Mouse (Mus musculus) left cerebral cortex, postnatal 14 days (tissue): ENCODE measurements around the gene Atp5l. TPM values are rescaled to one million over a fixed set of nuclear protein-coding genes. Genes with fewer than 3 reads are reported as not detected.
"Not testable (repeated sequence)": the region's sequence is repeated elsewhere in the genome, so short reads cannot be mapped to it uniquely, and the experiment has no call there.

ENCODE experiments used
- DNase-seq, 2 experiments: peaks; one replicate each; pipeline ENCODE4 v3.0.0; 2021 to 2022; ENCODE audit warnings: low spot score in 2 of 2, mixed read lengths in 1 of 2
- intact Hi-C: fragments of 180-260 bp; cut with DNase I; formaldehyde crosslinking; loops from one replicate; pipeline ENCODE4 v1.15.1; 2025
- long read RNA-seq, 2 experiments: library from polyadenylated mRNA; stranded (forward); transcript quantifications; one replicate each; pipeline ENCODE4 v2.0.0; 2021
- total RNA-seq, 2 experiments: library from RNA; stranded (reverse); gene quantifications; 2 replicates each; pipeline ENCODE4 v1.2.3; 2021

Gene Atp5l
- total RNA-seq = 100 to 1,000 TPM; 372 to 384 TPM
- long read RNA-seq, experiment 1, transcript Atp5l-201 (3 exons, 544 nt) = major isoform, 194 of 197 reads
- long read RNA-seq, experiment 1, partial matches to known transcripts = 0 of 197 reads
- long read RNA-seq, experiment 1, other reads (novel, unspliced or antisense) = 0 of 197 reads
- long read RNA-seq, experiment 2, full-length matches to known transcripts = 159 of 160 reads
- long read RNA-seq, experiment 2, partial matches to known transcripts = 0 of 160 reads
- long read RNA-seq, experiment 2, other reads (novel, unspliced or antisense) = 1 of 160 reads

- peak; percentile 86 to 93 for DNase-seq
Observed at GRCm38 (mm10) chr9:44920374-44921122, at the start of gene Atp5l. Gene Atp5l (minus strand): TSS chr9:44920742.

GRCm38 (mm10) chr9:44969450-44969849 lies 48.9 kb upstream of the Atp5l start:
- DNase-seq = no peak
- intact Hi-C loops = loop anchor here (5.0 kb wide), 2 partner anchors 88 to 178 kb away; partner anchors contain the start of gene Mpzl3

More at GRCm38 (mm10) chr9:44920374-44921122, at the start of gene Atp5l:
- intact Hi-C loops = loop anchor here (5.0 kb wide), 2 partner anchors 38 to 42 kb away; partner anchors contain the start of gene Kmt2a

- intact Hi-C loops = loop anchor here (5.0 kb wide), 2 partner anchors 90 to 180 kb away; partner anchors contain the start of gene Mpzl3
- DNase-seq = not testable (repeated sequence)
Observed at GRCm38 (mm10) chr9:44967763-44968162, 47.2 kb upstream of the Atp5l start.

GRCm38 (mm10) chr9:44966815-44967242 lies 46.3 kb upstream of the Atp5l start:
- intact Hi-C loops = loop anchor here (5.0 kb wide), 2 partner anchors 90 to 180 kb away; partner anchors contain the start of gene Mpzl3
- DNase-seq = peak; percentile 56 to 60

- DNase-seq = no peak
- intact Hi-C loops = loop anchor here (5.0 kb wide), 2 partner anchors 91 to 181 kb away; partner anchors contain the start of gene Mpzl3
Observed at GRCm38 (mm10) chr9:44965833-44966466, 45.4 kb upstream of the Atp5l start.

- intact Hi-C loops = loop anchor here (5.0 kb wide), 2 partner anchors 92 to 182 kb away; partner anchors contain the start of gene Mpzl3
- peak; percentile 99 for DNase-seq
Observed at GRCm38 (mm10) chr9:44965126-44965832, 44.7 kb upstream of the Atp5l start, which contains the start of gene Ube4a. Gene Ube4a (minus strand): TSS chr9:44965600.

- intact Hi-C loops = no loop called here
- no peak for DNase-seq
Observed at GRCm38 (mm10) chr9:44954432-44954831, 33.9 kb upstream of the Atp5l start.

GRCm38 (mm10) chr9:44947836-44948235 lies 27.3 kb upstream of the Atp5l start:
- intact Hi-C loops = no loop called here
- DNase-seq = no peak

GRCm38 (mm10) chr9:44946185-44946695 lies 25.7 kb upstream of the Atp5l start:
- no peak for DNase-seq
- intact Hi-C loops = no loop called here

- DNase-seq = no peak
- intact Hi-C loops = no loop called here
Observed at GRCm38 (mm10) chr9:44942421-44942820, 21.9 kb upstream of the Atp5l start.

- DNase-seq = no peak
- intact Hi-C loops = no loop called here
Observed at GRCm38 (mm10) chr9:44941756-44942155, 21.2 kb upstream of the Atp5l start.

- DNase-seq = no peak
- intact Hi-C loops = loop anchor here (5.0 kb wide), 2 partner anchors 39 to 41 kb away; partner anchors contain the start of gene Kmt2a
Observed at GRCm38 (mm10) chr9:44921543-44921942, 1.0 kb upstream of the Atp5l start.

- no peak for DNase-seq
- intact Hi-C loops = loop anchor here (5.0 kb wide), 2 partner anchors 39 to 41 kb away; partner anchors contain the start of gene Kmt2a
Observed at GRCm38 (mm10) chr9:44921123-44921468, 554 bp upstream of the Atp5l start.

- intact Hi-C loops = loop anchor here (5.0 kb wide), 2 partner anchors 37 to 43 kb away; partner anchors contain the start of gene Kmt2a
- no peak for DNase-seq
Observed at GRCm38 (mm10) chr9:44919606-44920005, 936 bp downstream of the Atp5l start.

GRCm38 (mm10) chr9:44916196-44916595 lies 4.3 kb downstream of the Atp5l start:
- DNase-seq = peak; percentile 37 to 62
- intact Hi-C loops = no loop called here

GRCm38 (mm10) chr9:44914706-44915105 lies 5.8 kb downstream of the Atp5l start:
- intact Hi-C loops = no loop called here
- DNase-seq = no peak

GRCm38 (mm10) chr9:44911365-44911764 lies 9.2 kb downstream of the Atp5l start:
- intact Hi-C loops = no loop called here
- no peak for DNase-seq

- peak; percentile 77 to 88 for DNase-seq
- intact Hi-C loops = loop anchor here (1.0 kb wide), 1 partner anchor 22 kb away; no protein-coding TSS in a partner anchor
Observed at GRCm38 (mm10) chr9:44905620-44906019, 14.9 kb downstream of the Atp5l start.
